Mouse (Mus musculus): ENCODE measurements around the gene Dek.

The Dek gene

GRCm38 (mm10) chr13:47053971-47054370 lies 52.0 kb downstream of the Dek start:
- DNase-seq (ENCODE audit: low read depth), result no peak

- DNase-seq (ENCODE audit: low read depth), result no peak
Observed at GRCm38 (mm10) chr13:47050009-47050408, 56.0 kb downstream of the Dek start.

- no peak for DNase-seq (ENCODE audit: low read depth)
Observed at GRCm38 (mm10) chr13:47047996-47048395, 58.0 kb downstream of the Dek start.

GRCm38 (mm10) chr13:47044617-47044947 lies 61.4 kb downstream of the Dek start, which contains the start of gene Tpmt:
Gene Tpmt, minus strand, starts transcription at chr13:47044737.
- DNase-seq (ENCODE audit: low read depth), result no peak

- DNase-seq (ENCODE audit: low read depth), result peak; percentile 49
Observed at GRCm38 (mm10) chr13:47043833-47044616, 62.0 kb downstream of the Dek start.

- DNase-seq (ENCODE audit: low read depth), result peak; percentile 98
Observed at GRCm38 (mm10) chr13:47043030-47043680, 62.8 kb downstream of the Dek start, which contains the start of gene Kdm1b. Gene Kdm1b, plus strand, starts transcription at chr13:47043499.

GRCm38 (mm10) chr13:47042024-47042633 lies 63.9 kb downstream of the Dek start:
- peak; percentile 20 for DNase-seq (ENCODE audit: low read depth)

- DNase-seq (ENCODE audit: low read depth), result no peak
Observed at GRCm38 (mm10) chr13:47040061-47040460, 65.9 kb downstream of the Dek start.

GRCm38 (mm10) chr13:47037946-47038345 lies 68.1 kb downstream of the Dek start:
- no peak for DNase-seq (ENCODE audit: low read depth)

All from induced T-regulatory cell, adult 2 months (primary cell).